Mouse (Mus musculus): ENCODE results near the gene Plaur.
A peak's percentile ranks its signal among the peaks of the same experiment; 100 is the strongest.
"Not testable (repeated sequence)": the region's sequence is repeated elsewhere in the genome, so short reads cannot be mapped to it uniquely, and the experiment has no call there.

The Plaur gene

DNA sequence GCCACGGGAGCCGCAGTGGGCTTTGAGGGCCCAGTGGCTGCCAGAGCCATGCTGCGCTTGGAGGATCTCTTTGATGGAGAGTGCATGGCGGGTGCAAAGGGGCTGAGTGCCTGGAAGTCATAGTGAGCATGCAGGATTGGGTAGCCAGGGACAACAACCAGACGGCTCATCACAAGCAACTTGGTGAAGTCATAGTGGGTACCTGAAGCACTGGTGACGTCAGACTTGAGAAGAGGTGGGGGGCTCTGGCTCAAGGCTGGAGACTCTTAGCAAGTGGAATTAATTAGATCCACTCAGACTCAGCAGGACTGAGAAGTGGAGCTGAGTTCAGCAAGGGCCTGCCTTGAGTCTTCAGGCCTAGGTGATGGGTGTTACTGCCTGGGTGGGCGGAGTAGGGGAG lies 50.1 kb downstream of the Plaur start, which contains the start of gene AC161166.1:
AC161166.1 (minus strand) TSS at position 101 of the 400 bp plus-strand sequence.
- DNase-seq (ENCODE audit: inconsistent ontology term): no peak

DNA sequence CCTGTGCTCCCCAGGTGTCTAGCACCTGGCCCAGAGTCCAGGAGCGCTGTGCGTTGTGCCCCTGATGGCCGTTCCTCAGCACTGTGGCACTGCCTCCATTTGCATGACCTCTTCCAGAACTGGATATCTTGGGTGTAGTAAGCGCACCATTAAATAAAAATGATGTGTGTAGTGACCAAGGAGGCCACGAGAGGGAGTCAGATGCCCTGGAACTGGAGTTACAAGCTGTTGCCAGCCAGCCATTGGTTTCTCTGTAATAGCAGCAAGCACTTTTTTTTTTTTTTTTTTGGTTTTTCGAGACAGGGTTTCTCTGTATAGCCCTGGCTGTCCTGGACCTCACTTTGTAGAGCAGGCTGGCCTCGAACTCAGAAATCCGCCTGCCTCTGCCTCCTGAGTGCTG lies 54.0 kb downstream of the Plaur start:
- not testable (repeated sequence) for DNase-seq (ENCODE audit: inconsistent ontology term)

DNA sequence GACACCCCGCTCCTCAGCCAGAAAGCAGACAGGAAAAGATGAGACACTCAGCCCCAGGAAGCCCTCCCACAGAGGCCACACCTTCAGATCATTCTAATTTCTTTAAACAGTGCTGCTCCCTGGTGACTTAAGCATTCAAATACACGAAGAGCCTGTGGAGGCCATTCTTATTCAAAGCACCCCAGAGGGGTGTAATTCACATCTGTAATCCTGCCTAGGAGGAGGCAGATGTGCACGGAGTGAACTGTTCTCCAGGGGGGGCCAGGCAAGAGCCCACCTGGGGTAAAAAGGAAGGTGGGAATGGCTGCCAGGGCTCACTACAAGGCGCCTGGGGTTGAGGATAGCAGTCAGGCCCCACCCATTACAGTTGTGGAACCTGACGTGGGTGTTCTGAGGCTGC lies 54.8 kb downstream of the Plaur start:
- DNase-seq (ENCODE audit: inconsistent ontology term): no peak

DNA sequence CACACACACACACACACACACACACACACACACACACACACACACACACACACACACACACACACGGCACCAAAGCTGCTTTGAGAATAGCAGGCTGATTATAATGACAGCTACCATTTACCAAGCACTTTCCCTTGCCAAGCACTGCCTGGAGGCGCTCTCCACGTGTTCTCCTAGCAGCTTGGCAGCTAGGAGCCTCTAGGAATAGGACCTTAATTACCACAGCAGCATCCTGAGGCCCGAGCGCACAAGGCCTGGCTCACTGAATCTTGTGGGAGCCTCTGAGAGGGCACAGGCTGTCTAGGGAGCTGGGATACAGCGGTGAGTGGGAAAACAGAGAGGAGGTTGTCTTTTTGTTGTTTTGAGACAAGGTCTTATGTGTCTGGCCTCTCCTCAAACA lies 55.4 kb downstream of the Plaur start:
- DNase-seq (ENCODE audit: inconsistent ontology term): no peak

DNA sequence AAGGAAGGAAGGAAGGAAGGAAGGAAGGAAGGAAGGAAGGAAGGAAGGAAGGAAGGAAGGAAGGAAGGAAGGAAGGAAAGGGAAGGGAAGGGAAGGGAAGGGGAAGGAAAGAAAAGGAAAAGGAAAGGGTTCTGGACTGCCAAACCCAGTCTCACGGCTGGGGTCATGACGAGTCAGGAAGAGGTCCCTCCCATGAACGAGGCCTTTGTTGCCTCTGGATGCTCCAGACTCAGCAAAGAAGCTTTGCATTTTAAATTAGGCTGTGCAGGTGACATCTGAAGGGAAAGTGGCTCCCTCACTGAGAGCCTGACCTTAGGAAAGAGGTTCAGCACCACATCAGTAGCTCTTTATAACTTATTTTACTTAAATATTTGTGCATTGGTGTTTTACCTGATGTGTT lies 56.8 kb downstream of the Plaur start:
- no peak for DNase-seq (ENCODE audit: inconsistent ontology term)

DNA sequence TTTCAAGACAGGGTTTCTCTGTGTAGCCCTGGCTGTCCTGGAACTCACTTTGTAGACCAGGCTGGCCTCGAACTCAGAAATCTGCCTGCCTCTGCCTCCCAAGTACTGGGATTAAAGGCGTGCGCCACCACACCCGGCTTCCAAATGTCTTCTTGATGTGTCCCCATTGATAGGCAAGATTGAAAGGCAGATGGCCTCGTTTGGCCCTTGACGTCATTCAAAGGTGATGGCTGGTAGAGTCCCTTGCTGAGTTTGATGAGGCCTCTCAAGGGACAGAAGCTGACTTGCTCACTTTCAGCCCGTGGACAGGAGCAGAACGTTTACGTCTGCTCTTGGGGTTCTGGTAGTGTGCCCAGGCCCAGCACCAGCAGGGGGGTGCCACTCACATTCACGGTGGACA lies 57.8 kb downstream of the Plaur start:
- not testable (repeated sequence) for DNase-seq (ENCODE audit: inconsistent ontology term)

DNA sequence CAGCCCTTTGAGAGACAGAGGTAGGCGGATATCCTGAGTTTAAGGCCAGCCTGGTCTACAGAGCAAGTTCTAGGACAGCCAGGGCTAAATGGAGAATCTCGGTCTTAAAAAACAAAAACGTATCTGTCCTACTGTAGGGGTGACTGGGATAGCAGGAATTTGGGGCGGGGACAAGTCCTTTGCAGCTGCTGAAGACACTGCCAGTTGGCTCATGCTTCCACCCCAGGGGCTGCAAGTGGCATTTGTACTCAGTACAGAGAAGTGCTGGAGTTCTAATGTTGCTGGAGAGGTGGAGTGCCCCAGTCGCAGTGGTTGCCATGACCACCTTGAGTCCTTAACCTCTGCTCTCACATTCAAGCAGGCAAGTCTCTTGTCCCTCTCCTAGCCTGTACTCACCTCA lies 60.5 kb downstream of the Plaur start:
- DNase-seq (ENCODE audit: inconsistent ontology term): peak; percentile 52

DNA sequence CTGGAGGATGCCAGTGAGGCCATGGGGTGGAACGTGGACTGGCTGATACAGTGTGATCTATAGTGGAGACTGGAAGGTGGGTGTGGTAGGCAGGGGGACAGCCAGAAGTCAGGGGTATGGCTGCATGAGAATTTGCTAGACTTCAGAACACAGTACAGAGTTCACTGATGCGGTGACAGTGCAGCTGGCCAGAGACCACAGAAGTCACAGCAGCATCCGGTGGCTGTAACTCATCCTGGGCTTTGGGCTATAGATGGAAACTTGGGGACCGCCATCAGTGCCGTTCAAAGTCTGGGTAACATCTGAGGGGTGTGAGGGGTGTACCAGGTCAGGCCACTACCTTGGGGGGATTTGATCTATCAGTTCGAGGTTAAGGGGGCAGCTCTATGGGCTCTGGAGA lies 61.4 kb downstream of the Plaur start:
- DNase-seq (ENCODE audit: inconsistent ontology term): no peak

DNA sequence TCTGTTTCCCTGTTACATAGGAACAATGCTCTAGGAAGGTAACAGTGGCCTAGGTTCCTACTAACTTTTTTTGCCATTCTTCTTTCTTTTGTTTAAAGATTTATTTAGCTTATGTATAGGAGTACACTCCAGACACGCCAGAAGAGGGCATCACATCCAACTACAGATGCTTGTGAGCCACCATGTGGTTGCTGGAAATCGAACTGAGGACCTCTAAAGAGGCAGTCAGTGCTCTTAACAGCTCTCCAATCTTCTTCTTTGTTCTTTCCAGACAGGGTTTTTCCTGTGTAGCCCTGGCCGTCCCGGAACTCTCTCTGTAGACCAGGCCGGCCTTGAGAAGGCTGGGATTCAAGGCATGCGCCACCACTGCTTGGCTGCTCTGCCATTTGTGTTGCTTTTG lies 62.7 kb downstream of the Plaur start:
- DNase-seq (ENCODE audit: inconsistent ontology term): no peak

Measured in Muller cell, postnatal 12 days (primary cell).